Mouse (Mus musculus): Measurements from ENCODE around the gene Klhl7.

- TF ChIP-seq FLI1 (IDR thresholded peaks at IDR 0.05; ENCODE audit: low read length) (no peak), GATA1 (IDR thresholded peaks at IDR 0.05; ENCODE audit: borderline replicate concordance, low read length) (no peak)
These were observed 46.0 kb upstream of the Klhl7 start for GRCm38 (mm10) chr5:24054382-24054781.
